Mouse (Mus musculus): Measurements from ENCODE around the gene Slc13a3.

GRCm38 (mm10) chr2:165371066-165371465 is 102.0 kb downstream of the Slc13a3 start:
- no peak for TF ChIP-seq CTCF (IDR thresholded peaks at IDR 0.05)
- TF ChIP-seq POLR2A (IDR thresholded peaks at IDR 0.05; ENCODE audit: insufficient read depth, low read depth, low read length), result no peak
